Mouse (Mus musculus) stomach, postnatal 0 days (tissue): Measurements from ENCODE around the gene Hoxd13.
A peak's percentile ranks its signal among the peaks of the same experiment; 100 is the strongest.

Experiments used
- CTCF ChIP-seq: IDR thresholded peaks from 2 replicates; pipeline ENCODE4 v1.5.1; 2016; ENCODE audit warnings: antibody characterized with exemption, low read depth, mild to moderate bottlenecking, moderate library complexity
- EP300 ChIP-seq: optimal IDR thresholded peaks from 2 replicates; pipeline ENCODE3; 2016; ENCODE audit warnings: antibody characterized with exemption

DNA sequence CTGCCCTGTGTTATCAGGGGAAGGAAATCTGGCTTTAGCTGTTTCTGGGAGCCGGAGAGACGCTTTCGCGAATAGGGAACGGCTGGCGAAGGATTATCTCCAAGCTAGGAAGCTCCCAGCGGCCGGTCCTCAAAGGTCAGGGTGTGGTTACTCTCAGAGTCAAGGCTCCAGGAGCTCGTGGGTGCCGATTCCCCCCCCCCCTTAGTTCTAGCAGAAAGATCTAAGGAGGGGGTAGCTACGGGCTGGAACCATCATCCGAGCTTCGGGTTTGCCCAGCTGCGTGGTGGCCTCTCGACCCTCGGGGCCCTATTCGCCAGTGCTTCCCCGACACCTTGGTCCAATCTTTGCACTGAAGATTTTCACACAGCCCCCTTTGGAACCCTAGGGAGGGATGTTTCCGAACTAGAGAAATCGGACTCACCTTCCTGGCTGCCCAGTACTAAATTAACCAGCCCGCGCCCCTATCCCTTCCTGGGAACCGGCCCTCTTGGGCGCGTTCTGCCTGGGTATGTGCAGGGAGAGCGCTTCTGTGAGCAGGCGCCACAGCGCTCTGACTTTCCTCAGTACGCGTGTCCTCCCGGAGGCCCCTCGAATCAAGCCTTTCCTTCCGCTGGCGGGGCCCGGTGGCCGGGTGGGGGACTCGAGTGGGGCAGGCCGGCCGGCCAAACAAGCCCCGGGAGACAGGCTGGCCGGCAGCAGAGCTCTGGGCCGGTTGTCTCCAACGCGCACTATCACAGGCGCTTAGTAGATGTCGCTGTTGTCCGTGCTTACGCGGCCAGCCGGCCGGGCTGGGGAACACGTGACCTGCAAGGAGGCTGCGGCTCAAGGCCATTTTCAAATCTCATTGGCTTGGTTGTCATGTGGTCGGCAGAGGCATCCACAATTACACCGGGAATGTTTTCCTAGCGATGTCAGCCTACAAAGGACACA lies 23.2 kb downstream of the Hoxd13 start, which contains the start of gene Hoxd10:
- TF ChIP-seq CTCF (peak; percentile 58), EP300 (no peak)
